Mouse (Mus musculus): Measurements from ENCODE around the gene Zfp941. TPM values are rescaled to one million over a fixed set of nuclear protein-coding genes. Genes with fewer than 3 reads are reported as not detected.

Gene Zfp941
- polyA plus RNA-seq, 1 experiment, result 0.13 TPM

DNA sequence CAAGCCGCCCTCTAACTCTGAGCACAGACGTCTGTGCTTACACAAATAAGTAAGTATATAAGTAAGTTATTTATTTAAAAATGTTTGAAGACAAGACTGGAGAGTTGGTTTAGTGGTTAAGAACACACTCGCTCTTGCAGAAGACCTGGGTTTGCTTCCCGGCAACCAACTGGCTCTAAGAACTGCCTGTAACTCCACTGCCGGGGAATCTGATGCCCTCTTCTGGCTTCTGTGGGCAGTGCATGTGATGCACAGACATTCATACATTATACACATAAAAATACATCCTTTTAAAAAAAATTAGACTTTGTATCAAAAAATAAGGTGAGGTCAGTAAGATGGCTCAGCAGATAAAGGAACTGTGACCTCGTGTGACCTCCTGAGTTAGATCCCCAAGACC is 11.5 kb downstream of the Zfp941 start:
- Histone ChIP-seq H3K36me3 (ENCODE audit: control insufficient read depth, insufficient read depth) (no peaks in the 10 kb centered on the region), H3K4me2 (ENCODE audit: low read depth) (no peak overlapping the region), H3K27me3 (ENCODE audit: control insufficient read depth, insufficient read depth, insufficient read length) (no peaks in the 10 kb centered on the region), H3K4me3 (no peak overlapping the region), H3ac (ENCODE audit: control insufficient read depth, insufficient read length) (no peak overlapping the region), H3K79me2 (ENCODE audit: control insufficient read depth, insufficient read depth) (no peaks in the 10 kb centered on the region)
- no peak for TF ChIP-seq POLR2AphosphoS2 (IDR thresholded peaks at IDR 0.05; ENCODE audit: insufficient read length, low read depth)
- TF ChIP-seq MAX (IDR thresholded peaks at IDR 0.05; ENCODE audit: low read depth), result no peak
- no peak for TF ChIP-seq MYOG (IDR thresholded peaks at IDR 0.05; ENCODE audit: control insufficient read depth in 1 of 3, insufficient read depth in 1 of 3, insufficient read length in 2 of 3, low read depth in 2 of 3)
- TF ChIP-seq POLR2A (IDR thresholded peaks at IDR 0.05; ENCODE audit: insufficient read length, low read depth), result no peak
- TF ChIP-seq SRF (IDR thresholded peaks at IDR 0.05; ENCODE audit: control insufficient read depth, insufficient read length, low read depth), result no peak
- no peak for TF ChIP-seq MYOD1 (IDR thresholded peaks at IDR 0.05; ENCODE audit: control insufficient read depth in 1 of 3, insufficient read length in 2 of 3, low read depth in 2 of 3)
- TF ChIP-seq USF1 (IDR thresholded peaks at IDR 0.05; ENCODE audit: low read depth), result no peak
- TF ChIP-seq TCF3 (IDR thresholded peaks at IDR 0.05; ENCODE audit: insufficient read length, low read depth), result no peak
- no peak for TF ChIP-seq TCF12 (IDR thresholded peaks at IDR 0.05; ENCODE audit: insufficient read depth, poor library complexity, severe bottlenecking)
- no peak for TF ChIP-seq E2F4 (IDR thresholded peaks at IDR 0.05; ENCODE audit: insufficient read depth)
- no peak for TF ChIP-seq CEBPB (IDR thresholded peaks at IDR 0.05; ENCODE audit: insufficient read depth, poor library complexity, severe bottlenecking)
- no peak for TF ChIP-seq REST (IDR thresholded peaks at IDR 0.05; ENCODE audit: insufficient read depth, insufficient read length)

DNA sequence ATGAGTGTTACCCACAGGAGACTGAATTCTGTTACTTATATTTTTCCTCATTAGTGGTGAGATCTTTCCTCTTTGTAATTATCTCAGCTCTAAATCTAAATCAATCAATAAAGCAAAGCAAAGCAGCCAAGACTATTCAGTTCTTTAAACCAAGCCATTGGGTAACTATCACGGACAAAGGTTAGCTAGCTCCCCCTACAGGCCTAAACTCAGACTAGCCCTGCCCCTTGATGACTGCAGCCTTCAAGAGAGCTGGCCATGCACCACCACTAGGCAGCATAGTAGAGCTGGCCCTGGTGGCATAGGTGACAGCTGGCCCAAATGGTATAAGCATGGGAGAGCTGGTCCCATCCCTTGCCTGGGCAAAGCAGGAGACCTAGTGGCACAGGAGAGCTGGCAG is 16.3 kb downstream of the Zfp941 start:
- no peaks in the 10 kb centered on the region for H3K79me2 ChIP-seq (ENCODE audit: control insufficient read depth, insufficient read depth)
- no peaks in the 10 kb centered on the region for H3K36me3 ChIP-seq (ENCODE audit: control insufficient read depth, insufficient read depth)
- no peak overlapping the region for H3K4me3 ChIP-seq
- peaks cover under 1% of the 10 kb centered on the region for H3K27me3 ChIP-seq (ENCODE audit: control insufficient read depth, insufficient read depth, insufficient read length)
- no peak overlapping the region for H3ac ChIP-seq (ENCODE audit: control insufficient read depth, insufficient read length)
- H3K4me2 ChIP-seq (ENCODE audit: low read depth), result no peak overlapping the region
- TF ChIP-seq POLR2AphosphoS2 (IDR thresholded peaks at IDR 0.05; ENCODE audit: insufficient read length, low read depth) (no peak), SRF (IDR thresholded peaks at IDR 0.05; ENCODE audit: control insufficient read depth, insufficient read length, low read depth) (no peak), POLR2A (IDR thresholded peaks at IDR 0.05; ENCODE audit: insufficient read length, low read depth) (no peak), E2F4 (IDR thresholded peaks at IDR 0.05; ENCODE audit: insufficient read depth) (no peak), TCF12 (IDR thresholded peaks at IDR 0.05; ENCODE audit: insufficient read depth, poor library complexity, severe bottlenecking) (no peak), MAX (IDR thresholded peaks at IDR 0.05; ENCODE audit: low read depth) (no peak), USF1 (IDR thresholded peaks at IDR 0.05; ENCODE audit: low read depth) (no peak)

DNA sequence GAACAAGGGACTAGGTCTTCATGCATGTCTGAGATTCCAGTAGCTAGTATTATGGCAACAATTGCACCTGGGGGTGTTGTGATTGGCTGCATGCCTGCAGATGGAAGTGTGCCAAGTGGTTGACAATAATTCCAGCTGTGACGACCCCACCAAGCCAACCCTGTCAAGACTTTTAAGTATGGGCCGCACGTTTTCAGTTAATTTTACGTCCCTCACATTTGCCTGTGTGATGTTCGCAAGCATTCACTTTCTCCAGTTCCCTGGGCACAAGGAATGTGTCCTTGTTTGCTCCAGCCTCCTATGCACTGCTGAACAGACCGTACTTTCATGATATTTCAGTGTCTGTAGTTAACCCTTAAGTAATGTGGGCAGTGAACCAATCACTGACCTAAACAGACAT is 19.3 kb downstream of the Zfp941 start:
- Histone ChIP-seq H3K4me2 (ENCODE audit: low read depth) (no peak overlapping the region), H3K27me3 (ENCODE audit: control insufficient read depth, insufficient read depth, insufficient read length) (peaks cover 11% of the 10 kb centered on the region)
- no peak for TF ChIP-seq POLR2A (IDR thresholded peaks at IDR 0.05; ENCODE audit: insufficient read length, low read depth)

DNA sequence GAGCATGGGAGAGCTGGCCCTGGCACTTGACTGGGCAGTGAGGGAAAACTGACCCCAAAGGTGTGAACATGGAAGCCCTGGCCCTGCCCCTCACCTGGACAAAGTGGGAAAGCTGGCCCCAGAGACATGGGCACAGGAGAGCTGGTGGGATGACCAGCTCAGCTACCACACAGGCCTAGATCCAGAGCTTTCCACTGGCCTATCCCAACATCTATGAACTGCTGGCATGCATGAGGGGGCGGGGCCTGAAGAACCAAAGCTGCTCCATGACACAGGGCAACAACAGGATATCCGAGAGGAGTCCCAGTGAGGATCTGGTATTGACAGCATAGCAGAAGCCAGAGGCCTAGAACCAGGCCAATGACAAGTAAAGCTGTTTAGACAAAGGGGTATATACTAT is 23.8 kb downstream of the Zfp941 start:
- TF ChIP-seq CEBPB (IDR thresholded peaks at IDR 0.05; ENCODE audit: insufficient read depth, poor library complexity, severe bottlenecking) (no peak), E2F4 (IDR thresholded peaks at IDR 0.05; ENCODE audit: insufficient read depth) (no peak), SRF (IDR thresholded peaks at IDR 0.05; ENCODE audit: control insufficient read depth, insufficient read length, low read depth) (no peak), MYOG (IDR thresholded peaks at IDR 0.05; ENCODE audit: control insufficient read depth in 1 of 3, insufficient read depth in 1 of 3, insufficient read length in 2 of 3, low read depth in 2 of 3) (no peak), TCF12 (IDR thresholded peaks at IDR 0.05; ENCODE audit: insufficient read depth, poor library complexity, severe bottlenecking) (no peak), USF1 (IDR thresholded peaks at IDR 0.05; ENCODE audit: low read depth) (no peak), POLR2A (IDR thresholded peaks at IDR 0.05; ENCODE audit: insufficient read length, low read depth) (no peak), MAX (IDR thresholded peaks at IDR 0.05; ENCODE audit: low read depth) (no peak), REST (IDR thresholded peaks at IDR 0.05; ENCODE audit: insufficient read depth, insufficient read length) (no peak), TCF3 (IDR thresholded peaks at IDR 0.05; ENCODE audit: insufficient read length, low read depth) (no peak)
- no peaks in the 10 kb centered on the region for H3K36me3 ChIP-seq (ENCODE audit: control insufficient read depth, insufficient read depth)

More for the DNA sequence above, 19.3 kb downstream of the Zfp941 start:
- Histone ChIP-seq H3K36me3 (ENCODE audit: control insufficient read depth, insufficient read depth) (no peaks in the 10 kb centered on the region), H3ac (ENCODE audit: control insufficient read depth, insufficient read length) (no peak overlapping the region), H3K4me3 (no peak overlapping the region), H3K79me2 (ENCODE audit: control insufficient read depth, insufficient read depth) (no peaks in the 10 kb centered on the region)

DNA sequence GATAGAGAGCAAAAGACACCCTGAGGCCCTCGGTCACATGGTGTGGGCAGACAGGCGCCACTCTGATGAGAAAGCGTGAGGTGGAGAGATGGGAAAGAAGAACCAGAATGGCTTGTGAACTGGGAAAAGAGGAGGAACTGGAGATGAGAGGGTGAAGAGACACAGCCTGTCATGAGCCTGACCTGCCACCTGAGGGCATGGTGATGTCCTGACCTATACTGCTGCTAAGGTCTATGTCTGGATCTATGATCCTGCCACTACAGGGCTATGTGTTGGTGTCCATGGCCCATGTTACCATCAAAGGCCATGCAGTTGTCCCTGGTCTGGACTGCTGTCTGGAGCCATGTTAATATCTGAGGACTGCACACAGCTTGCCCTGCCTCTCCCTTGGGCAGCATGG is 24.4 kb downstream of the Zfp941 start:
- TF ChIP-seq MYOG (IDR thresholded peaks at IDR 0.05; ENCODE audit: control insufficient read depth in 1 of 3, insufficient read depth in 1 of 3, insufficient read length in 2 of 3, low read depth in 2 of 3), result no peak
- TF ChIP-seq CEBPB (IDR thresholded peaks at IDR 0.05; ENCODE audit: insufficient read depth, poor library complexity, severe bottlenecking), result no peak
- Histone ChIP-seq H3K27me3 (ENCODE audit: control insufficient read depth, insufficient read depth, insufficient read length) (peaks cover 19% of the 10 kb centered on the region), H3ac (ENCODE audit: control insufficient read depth, insufficient read length) (no peak overlapping the region), H3K79me2 (ENCODE audit: control insufficient read depth, insufficient read depth) (no peaks in the 10 kb centered on the region), H3K4me3 (no peak overlapping the region), H3K4me2 (ENCODE audit: low read depth) (no peak overlapping the region), H3K36me3 (ENCODE audit: control insufficient read depth, insufficient read depth) (no peaks in the 10 kb centered on the region)

More for the DNA sequence above, 23.8 kb downstream of the Zfp941 start:
- Histone ChIP-seq H3K27me3 (ENCODE audit: control insufficient read depth, insufficient read depth, insufficient read length) (peaks cover 14% of the 10 kb centered on the region), H3ac (ENCODE audit: control insufficient read depth, insufficient read length) (no peak overlapping the region), H3K4me2 (ENCODE audit: low read depth) (no peak overlapping the region), H3K4me3 (no peak overlapping the region), H3K79me2 (ENCODE audit: control insufficient read depth, insufficient read depth) (no peaks in the 10 kb centered on the region)
